Mouse (Mus musculus) spleen, postnatal 4 days (tissue): ENCODE data around the gene Plac8.

Source experiments
- DNase-seq, 2 experiments: peaks; one replicate each; pipeline ENCODE4 v3.0.0; 2022; ENCODE audit warnings: low spot score in 2 of 2

Plac8 gene

GRCm38 (mm10) chr5:100572069-100572468, at the start of gene Plac8:
Gene Plac8, minus strand, starts transcription at chr5:100572245.
- DNase-seq, result no peak

- DNase-seq, result no peak
Observed at GRCm38 (mm10) chr5:100620952-100621351, 48.9 kb upstream of the Plac8 start.

GRCm38 (mm10) chr5:100619586-100620275, 47.7 kb upstream of the Plac8 start:
- DNase-seq, result no peak

DNA sequence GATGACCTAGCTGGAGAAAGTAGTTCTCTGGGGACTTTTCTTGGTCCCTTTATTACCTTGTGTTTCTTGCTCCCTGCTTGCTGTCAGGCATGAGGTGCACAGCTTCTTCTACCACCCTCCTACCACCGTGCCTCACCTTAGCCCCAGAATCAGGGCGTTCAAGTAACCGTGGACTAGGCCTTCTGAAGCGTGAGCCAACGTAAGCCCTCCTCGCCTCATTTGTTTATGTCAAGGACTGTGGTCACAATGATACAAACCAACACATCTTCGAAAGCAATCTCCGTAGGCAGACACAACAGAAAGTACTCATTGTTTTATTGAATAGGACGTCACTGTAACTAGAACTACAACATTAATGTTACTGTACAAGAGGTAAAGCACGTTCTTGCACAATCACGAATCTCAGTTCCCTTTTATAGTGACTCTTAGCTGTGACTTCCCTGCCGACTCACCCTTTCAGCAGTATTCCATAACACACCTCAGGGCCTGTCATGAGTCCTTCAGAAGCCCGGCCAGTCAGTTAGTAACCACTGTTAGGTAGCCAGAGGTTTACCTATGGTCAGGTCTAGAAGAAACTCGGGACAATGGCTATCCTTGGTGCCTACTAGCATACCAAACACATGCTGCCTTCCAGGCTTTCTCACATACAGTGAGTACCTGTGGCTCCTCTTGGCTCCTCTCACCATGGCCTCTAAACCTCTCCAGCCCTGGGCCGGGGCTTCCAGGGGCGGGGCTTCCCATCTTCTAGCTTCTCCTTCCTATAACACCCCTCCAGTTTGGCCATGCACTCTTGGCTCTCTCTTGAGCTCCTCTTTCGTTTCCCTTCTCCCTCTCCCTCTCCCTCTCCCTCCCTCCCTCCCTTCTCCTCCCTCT, 42.1 kb upstream of the Plac8 start:
- no peak for DNase-seq

- DNase-seq, result no peak
Observed at GRCm38 (mm10) chr5:100607868-100608267, 35.8 kb upstream of the Plac8 start.

- DNase-seq, result no peak
Observed at GRCm38 (mm10) chr5:100607090-100607762, 35.2 kb upstream of the Plac8 start.

GRCm38 (mm10) chr5:100605828-100606229, 33.8 kb upstream of the Plac8 start:
- no peak for DNase-seq

GRCm38 (mm10) chr5:100604061-100604460, 32.0 kb upstream of the Plac8 start:
- no peak for DNase-seq

DNA sequence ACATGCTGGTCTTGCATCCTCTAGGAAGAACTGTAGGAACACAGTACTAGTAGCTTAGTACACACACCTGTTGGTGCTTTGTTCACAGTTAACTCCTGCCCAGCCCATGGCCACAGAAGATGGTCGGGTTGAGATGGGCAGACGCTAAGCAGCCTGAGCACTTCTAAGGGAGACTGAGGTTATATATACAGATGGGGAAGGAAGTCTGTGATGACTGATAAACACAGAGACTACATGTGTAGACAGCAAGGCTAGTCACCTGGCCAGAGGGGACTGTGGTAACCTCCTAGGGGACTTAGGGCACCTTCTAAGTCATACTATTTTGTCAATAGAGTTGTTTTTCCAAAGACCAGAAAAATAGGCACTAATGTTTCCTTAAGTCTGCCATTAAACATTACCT, 29.8 kb upstream of the Plac8 start:
- DNase-seq, result no peak

- DNase-seq, result no peak
Observed at GRCm38 (mm10) chr5:100598961-100599463, 27.0 kb upstream of the Plac8 start.

DNA sequence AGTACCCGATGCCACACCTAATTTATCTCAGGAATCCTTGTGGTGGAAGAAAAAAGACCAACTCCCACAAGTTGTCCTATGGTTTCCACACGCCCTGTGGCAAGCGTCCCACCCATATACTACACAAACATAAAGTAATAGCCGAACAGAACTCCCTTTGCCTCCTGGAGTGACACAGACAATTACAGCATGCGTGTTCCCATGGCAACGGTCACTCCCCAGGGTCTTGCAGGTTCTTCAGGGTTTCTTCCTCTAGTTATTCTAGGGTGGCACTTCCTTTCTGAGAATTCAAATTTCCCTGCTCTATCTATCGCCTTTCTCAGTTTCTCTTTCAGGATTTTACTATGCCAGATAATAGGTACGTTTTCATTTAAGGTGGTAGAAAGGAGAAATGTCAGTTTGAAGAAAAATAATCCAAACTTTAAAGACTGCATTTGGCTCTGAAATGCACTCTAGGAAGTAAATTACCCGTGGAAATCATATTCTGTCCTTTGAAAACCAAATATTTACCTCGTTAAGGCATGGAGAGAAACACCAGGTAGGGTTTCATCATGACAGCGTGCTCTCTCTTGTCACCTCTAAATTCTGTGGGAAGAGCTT, 25.9 kb upstream of the Plac8 start:
- DNase-seq, result peak; percentile 68 to 79

DNA sequence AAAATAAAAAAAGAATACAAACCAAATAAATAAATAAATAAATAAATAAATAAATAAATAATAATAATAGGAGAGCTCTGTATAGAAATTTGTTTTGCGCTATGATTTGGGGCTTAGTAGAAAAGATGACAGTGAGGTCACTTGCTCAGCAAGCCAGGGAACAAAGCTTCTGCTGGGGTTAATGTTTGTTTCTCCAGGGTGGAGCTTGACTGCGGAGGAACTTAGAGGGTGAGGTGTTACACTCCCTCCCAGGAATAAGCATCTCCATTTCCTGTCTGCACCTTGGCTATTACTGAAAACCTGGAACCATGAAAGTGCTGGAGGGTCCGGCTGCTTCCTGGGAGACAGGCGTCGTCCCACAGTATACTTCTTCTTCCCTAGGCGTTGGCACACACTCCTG, 24.0 kb upstream of the Plac8 start:
- DNase-seq, result no peak

GRCm38 (mm10) chr5:100594803-100595467, 22.9 kb upstream of the Plac8 start:
- no peak for DNase-seq

GRCm38 (mm10) chr5:100590505-100590904, 18.5 kb upstream of the Plac8 start:
- no peak for DNase-seq

- no peak for DNase-seq
Observed at GRCm38 (mm10) chr5:100587626-100588025, 15.6 kb upstream of the Plac8 start.

DNA sequence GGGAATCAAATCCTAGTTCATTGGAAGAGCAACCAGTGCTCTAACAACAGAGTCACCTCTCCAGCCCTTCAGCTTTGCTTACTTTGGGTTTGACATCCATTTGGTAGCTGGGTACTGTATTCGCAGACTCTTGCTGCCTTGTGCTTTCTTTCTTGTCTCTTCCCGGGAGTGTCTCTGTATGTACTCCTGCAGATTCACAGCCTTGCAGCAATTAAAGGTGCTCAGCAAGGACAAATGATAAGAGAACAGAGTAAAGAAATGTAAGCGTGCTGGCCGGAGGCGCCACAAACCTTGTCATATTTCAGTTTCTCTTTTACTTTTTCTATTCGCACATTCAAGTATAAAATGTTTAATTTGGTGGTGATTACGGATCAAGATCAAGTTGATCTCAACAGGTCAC, 15.1 kb upstream of the Plac8 start:
- no peak for DNase-seq

DNA sequence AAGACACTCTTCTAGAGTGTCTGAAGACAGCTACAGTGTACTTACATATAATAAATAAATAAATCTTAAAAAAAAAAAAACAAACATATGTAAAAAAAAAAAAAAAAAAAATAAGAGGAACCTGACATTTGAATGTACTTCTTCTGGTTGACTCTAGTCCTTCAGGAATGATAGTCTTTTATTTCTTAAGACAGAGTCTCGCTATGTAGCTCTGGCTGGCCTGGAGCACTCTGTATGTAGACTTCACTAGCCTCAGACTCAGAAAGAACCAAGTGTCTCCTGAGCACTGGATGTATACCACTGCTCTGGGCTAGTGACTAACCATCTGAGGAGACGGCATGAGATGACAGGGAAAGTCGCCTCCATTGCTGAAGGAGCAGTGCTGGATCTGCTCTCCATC, 13.6 kb upstream of the Plac8 start:
- no peak for DNase-seq

- DNase-seq, result no peak
Observed at GRCm38 (mm10) chr5:100585206-100585644, 13.2 kb upstream of the Plac8 start.

- no peak for DNase-seq
Observed at GRCm38 (mm10) chr5:100583066-100583465, 11.0 kb upstream of the Plac8 start.

GRCm38 (mm10) chr5:100582435-100582826, 10.4 kb upstream of the Plac8 start:
- DNase-seq, result no peak
